Mouse (Mus musculus) hindbrain, embryonic 10.5 days (tissue): ENCODE data around the gene Fbxl22. TPM values are rescaled to one million over a fixed set of nuclear protein-coding genes. Genes with fewer than 3 reads are reported as not detected.

Experiments
- DNase-seq: peaks from one replicate; pipeline ENCODE4 v3.0.0-alpha.2; 2017; ENCODE audit warnings: low spot score
- H3K27ac ChIP-seq: fragments of 300-500 bp; sonication (generic); 2 replicates; pipeline ENCODE4 v1.5.1; 2016; ENCODE audit warnings: mild to moderate bottlenecking, moderate library complexity
- H3K27me3 ChIP-seq: fragments of 300-500 bp; sonication (generic); 2 replicates; pipeline ENCODE4 v1.6.1; 2016; ENCODE audit warnings: mild to moderate bottlenecking; ENCODE audit not compliant: poor library complexity, insufficient read depth, severe bottlenecking
- H3K36me3 ChIP-seq: fragments of 300-500 bp; sonication (generic); 2 replicates; pipeline ENCODE4 v1.6.1; 2016; ENCODE audit warnings: mild to moderate bottlenecking, moderate library complexity
- H3K4me1 ChIP-seq: fragments of 300-500 bp; sonication (generic); replicated peaks from 2 replicates; pipeline ENCODE4 v1.6.1; 2016; ENCODE audit warnings: mild to moderate bottlenecking
- H3K4me3 ChIP-seq: fragments of 300-500 bp; sonication (generic); 2 replicates; pipeline ENCODE4 v1.5.1; 2016; ENCODE audit warnings: mild to moderate bottlenecking, moderate library complexity
- H3K9me3 ChIP-seq: fragments of 300-500 bp; sonication (generic); 2 replicates; pipeline ENCODE4 v1.6.1; 2016; ENCODE audit warnings: mild to moderate bottlenecking, moderate library complexity
- WGBS: fragments of 180-500 bp; shearing (Covaris S2); methylation state at CpG from one replicate; pipeline ENCODE4 v1.1.7; 2016; 5-methylcytosine and 5-hydroxymethylcytosine counted together
- polyA plus RNA-seq: library from polyadenylated mRNA; unstranded; fragments of >200 nt; fragmentation: Nextera tagmentation; extraction: Ambion mirVana; gene quantifications from 2 replicates; pipeline ENCODE4 v1.2.1, GENCODE M21; 2016

Gene Fbxl22
- polyA plus RNA-seq, 1 experiment from 2014 or later: 1.5 TPM

DNA sequence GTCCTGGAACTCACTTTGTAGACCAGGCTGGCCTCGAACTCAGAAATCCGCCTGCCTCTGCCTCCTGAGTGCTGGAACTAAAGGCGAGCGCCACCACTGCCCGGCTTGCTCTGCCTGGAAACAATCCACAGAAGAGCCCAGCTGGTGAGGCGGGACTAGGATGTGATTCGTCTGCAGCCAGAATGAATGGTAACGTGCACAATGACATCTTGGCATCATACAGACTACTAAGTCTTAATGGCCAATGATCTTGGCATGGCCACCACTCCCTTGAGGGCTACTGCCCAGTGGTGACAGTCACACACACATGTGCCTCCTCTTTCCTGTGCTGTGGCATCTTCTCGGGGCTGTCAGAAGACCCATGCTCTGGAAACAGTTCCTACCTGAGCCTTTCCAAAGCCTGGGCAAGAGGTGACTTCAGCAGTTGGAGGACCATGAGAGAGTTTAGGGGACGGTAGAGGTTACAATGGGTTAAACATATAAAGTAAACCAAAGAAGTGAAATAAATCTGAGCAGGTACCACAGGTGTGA is 1.4 kb upstream of the Fbxl22 start:
- H3K4me1 ChIP-seq: peaks cover 28% of the 10 kb centered on the region
- 87% methylated on average over 10 of the region's 10 CpGs for WGBS
- H3K4me3 ChIP-seq: no peak overlapping the region
- H3K9me3 ChIP-seq: no peaks in the 10 kb centered on the region
- no peak for DNase-seq
- H3K27ac ChIP-seq: no peak overlapping the region
- no peaks in the 10 kb centered on the region for H3K27me3 ChIP-seq
- H3K36me3 ChIP-seq: peaks cover 75% of the 10 kb centered on the region

GRCm38 (mm10) chr9:66515115-66515514 is 722 bp upstream of the Fbxl22 start:
- Histone ChIP-seq H3K27ac (no peak overlapping the region), H3K4me1 (peaks cover 34% of the 10 kb centered on the region), H3K9me3 (no peaks in the 10 kb centered on the region), H3K27me3 (no peaks in the 10 kb centered on the region), H3K36me3 (peaks cover 74% of the 10 kb centered on the region), H3K4me3 (no peak overlapping the region)
- WGBS: 91% methylated on average over 2 of the region's 2 CpGs
- DNase-seq: no peak

- Histone ChIP-seq H3K4me1 (peaks cover 35% of the 10 kb centered on the region), H3K27me3 (no peaks in the 10 kb centered on the region), H3K27ac (no peak overlapping the region), H3K9me3 (no peaks in the 10 kb centered on the region), H3K4me3 (no peak overlapping the region), H3K36me3 (peaks cover 74% of the 10 kb centered on the region)
- no peak for DNase-seq
- 87% methylated on average over 4 of the region's 4 CpGs for WGBS
Measured at GRCm38 (mm10) chr9:66513661-66514255, 635 bp downstream of the Fbxl22 start.

- peaks cover 35% of the 10 kb centered on the region for H3K4me1 ChIP-seq
- DNase-seq: no peak
- H3K36me3 ChIP-seq: peaks cover 74% of the 10 kb centered on the region
- H3K27me3 ChIP-seq: no peaks in the 10 kb centered on the region
- no peak overlapping the region for H3K27ac ChIP-seq
- no peak overlapping the region for H3K4me3 ChIP-seq
- H3K9me3 ChIP-seq: no peaks in the 10 kb centered on the region
Measured at GRCm38 (mm10) chr9:66513150-66513549, 1.2 kb downstream of the Fbxl22 start.

- H3K36me3 ChIP-seq: peaks cover 74% of the 10 kb centered on the region
- peak; percentile 87 for DNase-seq
- peak overlapping the region; percentile 95 for H3K27ac ChIP-seq
- peak overlapping the region; percentile 73 for H3K4me3 ChIP-seq
- H3K9me3 ChIP-seq: no peaks in the 10 kb centered on the region
- WGBS: under 1% methylated on average over 8 of the region's 8 CpGs
- no peaks in the 10 kb centered on the region for H3K27me3 ChIP-seq
- peaks cover 43% of the 10 kb centered on the region for H3K4me1 ChIP-seq
Measured at GRCm38 (mm10) chr9:66512351-66512671, 2.1 kb downstream of the Fbxl22 start.

GRCm38 (mm10) chr9:66511580-66512350 is 2.6 kb downstream of the Fbxl22 start:
- WGBS: under 1% methylated on average over 78 of the region's 78 CpGs
- Histone ChIP-seq H3K36me3 (peaks cover 71% of the 10 kb centered on the region), H3K27ac (peak overlapping the region; percentile 95), H3K4me3 (peak overlapping the region; percentile 73), H3K4me1 (peaks cover 48% of the 10 kb centered on the region), H3K27me3 (no peaks in the 10 kb centered on the region), H3K9me3 (no peaks in the 10 kb centered on the region)
- DNase-seq: peak; percentile 91

DNA sequence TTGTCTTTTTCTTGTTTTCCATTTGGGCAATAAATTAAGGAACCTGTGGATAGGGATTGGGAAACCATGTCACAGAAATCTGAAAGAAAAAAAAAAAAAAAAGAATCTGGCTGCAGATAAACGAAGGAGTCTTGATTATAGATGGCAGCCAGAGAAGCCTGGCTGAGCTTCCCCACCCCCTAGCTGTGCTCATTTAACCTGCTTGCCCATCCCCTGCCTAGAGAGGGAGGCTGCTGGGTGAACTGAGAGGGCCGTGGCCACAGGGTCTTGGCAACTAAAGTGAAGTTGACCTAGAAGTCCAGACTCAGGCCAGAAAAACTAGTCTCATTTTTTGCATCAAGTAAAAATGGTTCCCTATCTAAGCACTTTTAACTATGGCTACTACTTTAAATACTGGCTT is 3.4 kb downstream of the Fbxl22 start:
- Histone ChIP-seq H3K36me3 (peaks cover 71% of the 10 kb centered on the region), H3K4me3 (peak overlapping the region; percentile 73), H3K4me1 (peaks cover 56% of the 10 kb centered on the region), H3K27me3 (no peaks in the 10 kb centered on the region), H3K27ac (peak overlapping the region; percentile 95), H3K9me3 (no peaks in the 10 kb centered on the region)
- peak; percentile 30 for DNase-seq
- 5% methylated on average over 2 of the region's 2 CpGs for WGBS

DNA sequence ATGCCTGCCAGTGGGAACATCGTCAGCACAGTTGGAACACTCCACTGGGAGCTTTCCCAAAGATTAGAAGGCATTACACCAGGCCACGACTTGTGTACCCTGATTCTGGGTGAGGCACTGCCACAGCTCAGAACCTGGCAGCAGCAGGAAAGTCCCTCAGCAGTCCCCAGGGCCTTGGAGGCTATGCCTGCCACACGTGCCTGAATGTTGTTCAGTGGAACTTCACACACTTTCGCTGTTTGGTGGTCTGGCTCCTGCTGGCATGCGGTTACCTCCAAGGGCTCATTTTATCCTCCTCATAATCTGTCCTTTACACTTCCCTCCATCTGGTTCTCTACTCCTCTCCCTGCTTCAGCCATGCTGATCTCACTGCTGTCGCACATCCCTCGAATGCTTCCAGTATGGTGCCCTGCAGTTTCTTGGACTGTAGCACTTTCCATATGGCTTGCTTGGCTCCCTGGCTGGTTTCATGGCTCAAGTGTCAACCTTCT is 4.0 kb downstream of the Fbxl22 start:
- no peaks in the 10 kb centered on the region for H3K9me3 ChIP-seq
- WGBS: 71% methylated on average over 7 of the region's 7 CpGs
- peak overlapping the region; percentile 73; the same call in 1 of the 2 replicates for H3K4me3 ChIP-seq
- no peak for DNase-seq
- H3K4me1 ChIP-seq: peaks cover 62% of the 10 kb centered on the region
- H3K27me3 ChIP-seq: no peaks in the 10 kb centered on the region
- peaks cover 71% of the 10 kb centered on the region for H3K36me3 ChIP-seq
- H3K27ac ChIP-seq: peak overlapping the region; percentile 95

GRCm38 (mm10) chr9:66508890-66509399 is 5.4 kb downstream of the Fbxl22 start:
- Histone ChIP-seq H3K27me3 (no peaks in the 10 kb centered on the region), H3K4me1 (peaks cover 76% of the 10 kb centered on the region), H3K36me3 (peaks cover 71% of the 10 kb centered on the region), H3K9me3 (no peaks in the 10 kb centered on the region), H3K4me3 (no peak overlapping the region), H3K27ac (no peak overlapping the region)
- 82% methylated on average over 4 of the region's 4 CpGs for WGBS
- DNase-seq: no peak

DNA sequence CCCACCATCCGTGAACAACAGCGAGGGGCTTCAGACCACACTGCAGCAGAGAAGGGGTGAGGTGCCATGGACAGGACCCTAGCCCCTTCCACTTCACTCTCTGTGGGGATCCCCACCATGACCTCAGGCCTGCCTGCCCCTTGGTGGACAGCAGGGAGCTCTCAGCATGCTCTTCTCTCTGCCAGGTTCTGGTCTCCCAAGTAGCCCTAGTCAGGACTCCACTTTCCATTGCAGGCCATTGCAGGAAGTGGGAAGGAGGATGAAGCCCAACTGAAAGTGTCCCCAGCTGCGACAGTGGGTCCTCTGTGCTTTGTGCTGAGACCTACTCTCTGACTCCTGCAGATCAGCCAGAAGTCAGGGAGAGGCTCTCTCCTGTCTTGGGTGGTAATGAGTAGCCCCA is 6.7 kb downstream of the Fbxl22 start:
- peaks cover 71% of the 10 kb centered on the region for H3K4me1 ChIP-seq
- 83% methylated on average over 3 of the region's 3 CpGs for whole genome bisulfite sequencing
- H3K4me3 ChIP-seq: no peak overlapping the region
- no peaks in the 10 kb centered on the region for H3K9me3 ChIP-seq
- no peaks in the 10 kb centered on the region for H3K27me3 ChIP-seq
- no peak for DNase-seq
- H3K27ac ChIP-seq: peak overlapping the region; percentile 6
- peaks cover 72% of the 10 kb centered on the region for H3K36me3 ChIP-seq

GRCm38 (mm10) chr9:66506424-66506823 is 8.0 kb downstream of the Fbxl22 start:
- H3K27ac ChIP-seq: peak overlapping the region; percentile 84
- H3K4me1 ChIP-seq: peaks cover 58% of the 10 kb centered on the region
- no peaks in the 10 kb centered on the region for H3K27me3 ChIP-seq
- peaks cover 84% of the 10 kb centered on the region for H3K36me3 ChIP-seq
- DNase-seq: no peak
- H3K4me3 ChIP-seq: no peak overlapping the region
- no peaks in the 10 kb centered on the region for H3K9me3 ChIP-seq

GRCm38 (mm10) chr9:66506011-66506410 is 8.4 kb downstream of the Fbxl22 start:
- no peaks in the 10 kb centered on the region for H3K9me3 ChIP-seq
- WGBS: 32% methylated on average over 4 of the region's 4 CpGs
- H3K36me3 ChIP-seq: peaks cover 88% of the 10 kb centered on the region
- H3K27me3 ChIP-seq: no peaks in the 10 kb centered on the region
- peak overlapping the region; percentile 84 for H3K27ac ChIP-seq
- peak; percentile 60 for DNase-seq
- no peak overlapping the region for H3K4me3 ChIP-seq
- H3K4me1 ChIP-seq: peaks cover 55% of the 10 kb centered on the region
